Mouse (Mus musculus): ENCODE measurements around the gene Hspb1.

DNA sequence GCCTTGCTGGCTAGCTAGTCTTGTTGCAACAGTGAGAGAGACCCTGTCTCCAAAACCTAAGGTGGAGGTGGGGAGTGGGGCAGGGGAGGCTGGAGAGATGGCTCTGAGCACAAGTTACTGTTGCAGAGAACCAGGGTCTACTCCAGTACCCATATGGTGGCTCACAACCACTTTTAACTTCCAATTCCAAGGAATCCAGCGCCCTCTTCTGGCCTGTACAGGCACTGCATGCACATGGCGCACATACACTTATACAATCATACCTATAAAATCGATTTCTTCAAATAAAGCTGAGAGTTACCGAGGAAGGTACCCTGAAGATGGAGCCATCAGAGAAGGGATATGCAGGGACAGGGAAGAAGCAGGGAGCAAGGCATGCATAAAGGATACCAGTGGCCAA is 40.3 kb upstream of the Hspb1 start:
- peak; percentile 26; the same call in 1 of the 2 replicates for TF ChIP-seq CTCF (IDR thresholded peaks at IDR 0.05; ENCODE audit: borderline replicate concordance, extremely low read depth, insufficient read depth, insufficient read length)
- no peak for TF ChIP-seq POLR2A (IDR thresholded peaks at IDR 0.05; ENCODE audit: borderline replicate concordance, extremely low read depth, insufficient read depth, insufficient read length, poor library complexity, severe bottlenecking)

All from brain, embryonic 14.5 days (tissue).